Comparison of ENCODE assay signal across 10 mouse cellular contexts in the genomic region with DNA sequence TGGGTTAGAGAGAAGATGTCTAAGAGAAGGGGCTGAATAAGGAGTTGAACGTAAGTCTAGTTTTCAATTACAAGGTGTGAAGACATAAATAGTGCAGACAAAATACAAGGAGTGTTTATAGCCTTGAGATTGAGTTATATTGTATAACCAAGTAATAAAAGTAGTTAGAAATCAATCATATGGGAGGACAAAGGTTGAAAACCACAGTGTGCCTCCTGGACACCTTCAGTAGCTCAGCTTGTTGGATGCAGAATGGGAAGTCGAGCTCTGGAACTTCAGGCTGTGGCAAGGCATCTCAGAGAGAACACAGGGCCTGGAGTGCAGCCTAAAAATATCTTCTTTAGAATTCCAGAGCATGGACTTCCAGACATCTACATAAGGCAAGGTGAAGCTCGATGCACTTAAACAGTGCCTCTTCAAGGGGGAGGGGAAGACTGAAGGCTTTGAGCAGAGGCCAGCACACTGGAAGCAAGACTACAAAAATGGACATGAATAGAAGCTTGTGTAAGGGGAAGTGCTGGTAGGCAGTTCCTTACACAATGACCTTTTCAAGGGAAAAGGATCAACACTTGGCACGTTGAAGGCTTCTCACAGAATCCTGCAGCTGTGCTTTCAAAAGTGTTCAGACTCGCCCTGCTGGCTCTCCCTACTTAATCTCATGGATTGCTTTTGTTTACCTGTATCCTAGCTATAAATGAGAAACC.
DNase-seq lines count a peak whose midpoint lies in the region; ATAC-seq lines count a peak whose summit lies in the region.
"Had no signal": no experiment of that assay in that cellular context is flagged by ENCODE, and none has a peak within 500 bp of the region (broad histone marks: within the 10 kb centered on the region; RNA-seq: fewer than 3 reads in every experiment).

No protein-coding gene starts in this region.

- peak; percentile 6 for DNase-seq in embryo, embryonic 10.5 days (ENCODE audit: low spot score)
- DNase-seq in embryo, embryonic 10 days (ENCODE audit: low spot score), result no peak
- peak; percentile 19 to 37 for DNase-seq in layer of hippocampus, postnatal 14 days (ENCODE audit: low spot score in 2 of 2)
- no peak for DNase-seq in layer of hippocampus, postnatal 25 days (ENCODE audit: extremely low spot score in 1 of 2, low spot score in 1 of 2)
- DNase-seq in skeletal muscle tissue, adult 2 months (ENCODE audit: low read depth, low spot score), result peak; percentile 74
- no peak for DNase-seq in adrenal gland, adult 2 months

- 30% methylated on average over 5 of the region's 5 CpGs for WGBS in heart, embryonic 15.5 days

- no peaks in the 10 kb centered on the region for H3K27me3 ChIP-seq in heart, embryonic 15.5 days
- H3K27me3 ChIP-seq: limb, embryonic 12.5 days; neural tube, embryonic 12.5 days had no signal

- H3K36me3 ChIP-seq in heart, embryonic 15.5 days, result no peaks in the 10 kb centered on the region
- H3K36me3 ChIP-seq: limb, embryonic 12.5 days; neural tube, embryonic 12.5 days had no signal

- H3K4me2 ChIP-seq in heart, embryonic 15.5 days, result no peak overlapping the region
- H3K4me2 ChIP-seq: limb, embryonic 12.5 days; neural tube, embryonic 12.5 days had no signal

- peak; percentile 39; the same call in 1 of the 2 replicates for ATAC-seq in heart, embryonic 15.5 days (replicated peaks; ENCODE audit: insufficient number of reproducible peaks, insufficient read depth, low FRiP score, low read depth)
- ATAC-seq in megakaryocyte progenitor cell, adult 5-6 weeks (replicated peaks; ENCODE audit: poor library complexity), result no peak

- peaks cover 26% of the 10 kb centered on the region for H3K4me1 ChIP-seq in heart, embryonic 15.5 days (replicated peaks)
- H3K4me1 ChIP-seq: limb, embryonic 12.5 days; neural tube, embryonic 12.5 days had no signal

- H3K9me3 ChIP-seq in heart, embryonic 15.5 days (replicated peaks), result no peaks in the 10 kb centered on the region
- H3K9me3 ChIP-seq: limb, embryonic 12.5 days; neural tube, embryonic 12.5 days had no signal

- no peak overlapping the region for H3K4me3 ChIP-seq in heart, embryonic 15.5 days
- H3K4me3 ChIP-seq: limb, embryonic 12.5 days; neural tube, embryonic 12.5 days had no signal

- peak overlapping the region; percentile 77 for H3K27ac ChIP-seq in heart, embryonic 15.5 days
- H3K27ac ChIP-seq: limb, embryonic 12.5 days; neural tube, embryonic 12.5 days had no signal

- H3K9ac ChIP-seq in heart, embryonic 15.5 days, result no peak overlapping the region
- H3K9ac ChIP-seq: limb, embryonic 12.5 days; neural tube, embryonic 12.5 days had no signal

Comparison
In these comparisons a context has a peak if more than half of its experiments do, and no peak if none do; other contexts are left out.
1. DNase-seq: peak in embryo, embryonic 10.5 days (single experiment), layer of hippocampus, postnatal 14 days (2 of 2) and skeletal muscle tissue, adult 2 months (single experiment); none in embryo, embryonic 10 days (single experiment), layer of hippocampus, postnatal 25 days (0 of 2) and adrenal gland, adult 2 months (single experiment).